Mouse (Mus musculus) cortical plate, adult 2 months (tissue): ENCODE measurements around the gene Pard6b.

Source experiments
- CTCF ChIP-seq: fragments of 200-500 bp; IDR thresholded peaks from 2 replicates; pipeline ENCODE4 v1.5.1; 2011; ENCODE audit warnings: mild to moderate bottlenecking, control low read depth, low read length; ENCODE audit not compliant: insufficient read depth; ENCODE audit errors: extremely low read depth
- POLR2A ChIP-seq: fragments of 200-500 bp; IDR thresholded peaks from 2 replicates; pipeline ENCODE4 v1.6.1; 2011; ENCODE audit warnings: mild to moderate bottlenecking, low read length, control low read depth; ENCODE audit not compliant: insufficient read depth; ENCODE audit errors: extremely low read depth

DNA sequence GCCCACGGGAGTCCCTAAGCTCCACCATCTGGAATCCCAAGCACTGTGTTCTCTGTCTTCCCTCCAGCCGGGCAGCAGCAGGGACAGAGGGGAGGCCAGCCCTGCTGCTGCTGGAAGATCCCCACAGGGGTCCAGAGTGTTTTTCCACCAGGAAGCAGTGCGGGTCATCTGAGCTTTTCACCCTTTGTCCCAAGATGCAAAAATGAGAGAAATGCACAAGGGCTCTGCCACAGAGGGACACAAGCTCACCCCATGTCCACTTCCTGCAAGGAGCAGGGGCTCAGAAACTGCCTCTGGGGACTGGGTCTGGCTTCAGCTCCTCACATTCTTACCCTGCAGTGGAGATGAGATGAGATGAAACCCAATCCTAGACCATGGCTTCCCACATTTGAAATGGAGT is 40.1 kb upstream of the Pard6b start:
- TF ChIP-seq POLR2A: no peak
- no peak for TF ChIP-seq CTCF
